Mouse (Mus musculus): ENCODE results near the gene Flrt2.

- TF ChIP-seq CTCF (IDR thresholded peaks at IDR 0.05; ENCODE audit: low read depth, low read length) (no peak), POLR2A (IDR thresholded peaks at IDR 0.05; ENCODE audit: borderline replicate concordance, low read depth, low read length) (no peak)
Measured at GRCm38 (mm10) chr12:95749248-95749647, 57.2 kb downstream of the Flrt2 start.
